Mouse (Mus musculus) liver, adult 10 weeks (tissue): Measurements from ENCODE around the gene Tmem251. TPM values are rescaled to one million over a fixed set of nuclear protein-coding genes. Genes with fewer than 3 reads are reported as not detected.

ENCODE experiments used
- polyA plus RNA-seq: library from polyadenylated mRNA; stranded (reverse); fragments of 350-450 nt; fragmentation: Illumina TruSeq; extraction: RNeasy Lipid Tissue Mini Kit (QIAGEN cat#74804); gene quantifications from one replicate; pipeline ENCODE4 v1.2.3, GENCODE M21; 2014; ENCODE audit warnings: low read depth, low replicate concordance

Gene Tmem251
- polyA plus RNA-seq: 4.6 TPM

GRCm38 (mm10) chr12:102743589-102744574 lies at the start of gene Tmem251, which contains the start of gene Moap1:
Gene Tmem251 (plus strand): TSS chr12:102743762.
Gene Moap1 (minus strand): TSS chr12:102743661.

DNA sequence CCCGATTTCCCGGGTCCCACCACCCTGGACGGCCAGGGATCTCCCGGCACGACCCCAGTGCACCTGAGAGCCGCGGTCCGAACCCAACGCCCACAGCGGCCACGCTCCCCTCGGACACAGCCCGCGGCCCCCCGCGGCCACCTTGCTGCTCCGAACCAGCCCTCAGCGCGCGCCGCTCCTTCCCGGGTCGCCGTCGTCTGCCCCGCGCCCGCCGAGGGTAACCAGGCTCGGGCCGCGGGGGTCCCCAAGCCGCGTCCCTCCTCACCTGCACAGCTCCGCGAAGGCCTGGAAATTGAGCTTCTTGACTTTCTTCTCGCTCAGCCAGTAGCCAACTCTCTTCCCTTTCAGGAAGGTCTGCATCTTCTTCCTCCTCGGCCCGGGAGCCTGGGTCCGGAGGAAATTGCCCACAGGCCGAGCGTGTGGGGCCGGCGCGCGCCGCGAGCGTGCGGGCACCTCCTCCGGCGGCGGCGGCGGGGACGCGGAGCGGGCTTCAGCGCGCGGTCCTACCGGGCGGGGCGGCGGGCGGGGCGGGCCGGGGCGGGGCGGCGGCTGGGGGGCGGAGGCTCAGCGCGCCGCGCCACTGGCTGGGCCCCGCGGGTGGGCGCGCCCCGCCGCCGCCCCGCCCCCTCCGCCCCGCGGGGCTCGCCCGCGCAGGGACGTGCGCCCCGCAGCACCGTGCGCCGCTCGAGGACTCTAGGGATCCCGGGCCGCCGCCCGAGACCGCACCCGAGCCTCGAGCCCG lies 38.9 kb upstream of the Tmem251 start, which contains the start of gene Itpk1:
Gene Itpk1, minus strand, starts transcription at position 474 of the 742 bp plus-strand sequence.

GRCm38 (mm10) chr12:102757689-102758402 lies 14.3 kb downstream of the Tmem251 start, which contains the start of the genes Gm28051, Gon7 and Ubr7:
Gene Gm28051 (minus strand): TSS chr12:102757765.
Gene Gon7 (minus strand): TSS chr12:102757803.
Gene Ubr7 (plus strand): TSS chr12:102757967.

GRCm38 (mm10) chr12:102758403-102758756 lies 14.8 kb downstream of the Tmem251 start, which contains the start of gene Gm20604:
Gene Gm20604 (minus strand): TSS chr12:102758672.

Other genes with a start within 250 kb of the Tmem251 start
- not detected for gene Chga, start 188.8 kb upstream of the Tmem251 start, polyA plus RNA-seq
- 0.87 TPM for gene Itpk1, start 38.8 kb upstream of the Tmem251 start, polyA plus RNA-seq
- not detected for gene Moap1, start 101 bp upstream of the Tmem251 start, polyA plus RNA-seq
- not detected for gene Gm28051, start 14.0 kb downstream of the Tmem251 start, polyA plus RNA-seq
- gene Gon7, start 14.0 kb downstream of the Tmem251 start, polyA plus RNA-seq: 7.5 TPM
- gene Ubr7, start 14.2 kb downstream of the Tmem251 start, polyA plus RNA-seq: 9.9 TPM
- gene Gm20604, start 14.9 kb downstream of the Tmem251 start, polyA plus RNA-seq: 3.9 TPM
- 10.9 TPM for gene Btbd7, start 134.7 kb downstream of the Tmem251 start, polyA plus RNA-seq
- not detected for gene Cox8c, start 155.6 kb downstream of the Tmem251 start, polyA plus RNA-seq
- gene Unc79, start 205.1 kb downstream of the Tmem251 start, polyA plus RNA-seq: 0.32 TPM